Mouse (Mus musculus) embryo, embryonic 9.5 days (tissue): ENCODE measurements at regions not wholly inside any gene's neighbourhood (a gene's known extent, or its start where the extent isn't known, plus 50 kb on each side); places are given as distances from the start of the nearest gene placed in this dataset.

Experiments
- DNase-seq: peaks from one replicate; pipeline ENCODE4 v3.0.0-alpha.2; 2017; ENCODE audit errors: extremely low spot score

GRCm38 (mm10) chr14:25405191-25405590 is 53.8 kb upstream of the Zmiz1 start:
- DNase-seq: no peak

- no peak for DNase-seq
Measured at GRCm38 (mm10) chr14:25406059-25406458, 52.9 kb upstream of the Zmiz1 start.

- no peak for DNase-seq
Measured at GRCm38 (mm10) chr14:25406613-25407012, 52.4 kb upstream of the Zmiz1 start.

- DNase-seq: no peak
Measured at GRCm38 (mm10) chr14:25407111-25407510, 51.9 kb upstream of the Zmiz1 start.
